Mouse (Mus musculus) embryonic facial prominence, embryonic 15.5 days (tissue): ENCODE results near the gene A930018P22Rik. TPM values are rescaled to one million over a fixed set of nuclear protein-coding genes. Genes with fewer than 3 reads are reported as not detected.

Experiments
- ATAC-seq: fragments of 200-750 bp; cut with Nextera tagmentation; 2 replicates; pipeline ENCODE4 v1.8.0; 2017; ENCODE audit warnings: low read depth, moderate TSS enrichment; ENCODE audit not compliant: insufficient number of reproducible peaks, low FRiP score, low TSS enrichment
- H3K27ac ChIP-seq: fragments of 300-500 bp; sonication (generic); replicated peaks from 2 replicates; pipeline ENCODE4 v1.5.1; 2015; ENCODE audit warnings: mild to moderate bottlenecking, inconsistent platforms
- H3K27me3 ChIP-seq: fragments of 300-500 bp; sonication (generic); 2 replicates; pipeline ENCODE4 v1.6.1; 2015; ENCODE audit warnings: inconsistent platforms
- H3K36me3 ChIP-seq: fragments of 300-500 bp; sonication (generic); 2 replicates; pipeline ENCODE4 v1.6.1; 2015; ENCODE audit warnings: mild to moderate bottlenecking, inconsistent platforms
- H3K4me1 ChIP-seq: fragments of 300-500 bp; sonication (generic); 2 replicates; pipeline ENCODE4 v1.6.1; 2015; ENCODE audit warnings: inconsistent platforms
- H3K4me2 ChIP-seq: fragments of 300-500 bp; sonication (generic); replicated peaks from 2 replicates; pipeline ENCODE4 v1.6.1; 2015; ENCODE audit warnings: mild to moderate bottlenecking, inconsistent platforms
- H3K4me3 ChIP-seq: fragments of 300-500 bp; sonication (generic); replicated peaks from 2 replicates; pipeline ENCODE4 v1.5.1; 2015; ENCODE audit warnings: mild to moderate bottlenecking, inconsistent platforms
- H3K9ac ChIP-seq: fragments of 300-500 bp; sonication (generic); 2 replicates; pipeline ENCODE4 v1.6.1; 2015; ENCODE audit warnings: inconsistent platforms
- H3K9me3 ChIP-seq: fragments of 300-500 bp; sonication (generic); replicated peaks from 2 replicates; pipeline ENCODE4 v1.6.1; 2016; ENCODE audit warnings: inconsistent platforms
- WGBS: fragments of 180-500 bp; shearing (Covaris S2); methylation state at CpG from one replicate; pipeline ENCODE4 v1.1.7; 2015; 5-methylcytosine and 5-hydroxymethylcytosine counted together
- polyA plus RNA-seq: library from polyadenylated mRNA; unstranded; fragments of >200 nt; fragmentation: Nextera tagmentation; extraction: Ambion mirVana; gene quantifications from 2 replicates; pipeline ENCODE4 v1.2.1, GENCODE M21; 2015

The A930018P22Rik gene
- polyA plus RNA-seq, 1 experiment from 2014 or later = not detected

DNA sequence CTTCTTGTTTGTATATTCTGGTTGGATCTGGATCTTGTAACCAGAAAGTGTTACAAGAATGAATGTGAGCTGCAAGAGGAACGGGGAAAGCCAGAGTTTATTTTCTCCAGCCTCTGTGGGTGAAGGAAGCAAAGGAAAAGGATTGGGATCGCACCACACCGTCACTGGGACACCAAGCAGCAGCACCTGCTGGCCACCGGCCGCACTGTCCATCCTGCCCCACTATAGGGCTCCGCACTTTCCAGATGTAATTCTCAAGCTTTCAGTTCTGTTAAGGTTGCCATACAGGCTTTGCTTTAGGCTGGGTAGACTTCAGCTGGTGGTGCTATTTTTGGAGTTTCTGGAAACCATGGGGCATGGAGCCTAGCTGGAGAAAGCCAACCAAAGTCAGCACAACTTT, 2.3 kb upstream of the A930018P22Rik start:
- Histone ChIP-seq H3K4me2 (no peak overlapping the region), H3K4me3 (no peak overlapping the region), H3K9me3 (no peaks in the 10 kb centered on the region), H3K9ac (no peak overlapping the region), H3K4me1 (peaks cover 12% of the 10 kb centered on the region), H3K27me3 (no peaks in the 10 kb centered on the region), H3K36me3 (no peaks in the 10 kb centered on the region), H3K27ac (no peak overlapping the region)
- ATAC-seq = no peak
- WGBS = 48% methylated on average over 6 of the region's 6 CpGs

DNA sequence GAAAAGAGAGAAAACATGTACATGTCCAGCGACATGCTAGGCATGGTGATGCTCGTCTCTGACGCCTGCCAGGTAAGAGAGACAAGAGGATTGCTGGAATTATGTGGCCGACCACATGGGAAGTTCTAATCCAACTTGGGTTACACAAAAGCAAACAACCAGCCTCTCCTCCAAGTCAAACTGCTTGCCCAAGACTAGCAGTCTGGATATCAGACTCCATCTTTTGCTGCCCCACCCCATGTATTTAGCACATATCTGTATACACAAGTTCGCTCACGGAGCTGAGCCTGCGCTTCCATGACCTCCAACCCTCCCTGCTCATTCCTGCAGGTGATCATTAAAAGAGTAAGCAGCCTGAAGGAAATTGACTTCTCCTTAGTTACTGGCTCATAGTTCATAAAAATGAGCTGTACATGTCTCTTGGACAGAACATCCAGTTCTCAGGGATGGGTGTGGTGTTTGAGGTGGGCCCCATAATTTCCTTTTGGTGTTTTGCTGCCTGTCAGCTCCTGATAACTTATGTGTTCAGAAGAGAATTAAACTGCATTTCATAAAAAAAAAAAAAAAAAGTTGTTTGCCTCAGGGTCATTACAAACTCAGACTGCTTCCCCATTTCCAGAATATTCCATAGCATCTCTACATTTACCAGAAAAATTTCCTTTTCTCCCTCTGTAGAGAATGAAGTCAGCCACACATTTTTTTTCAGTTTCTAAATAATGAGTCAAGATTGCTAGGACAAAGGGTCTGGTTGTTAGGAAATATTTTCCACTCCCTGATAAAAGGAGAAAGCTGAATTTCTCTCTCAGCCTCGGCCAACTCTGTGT, 676 bp upstream of the A930018P22Rik start:
- 71% methylated on average over 8 of the region's 8 CpGs for WGBS
- H3K9me3 ChIP-seq = no peaks in the 10 kb centered on the region
- H3K36me3 ChIP-seq = no peaks in the 10 kb centered on the region
- ATAC-seq = no peak
- no peaks in the 10 kb centered on the region for H3K27me3 ChIP-seq
- H3K27ac ChIP-seq = peak overlapping the region; percentile 39; the same call in 1 of the 2 replicates
- H3K4me1 ChIP-seq = peaks cover 12% of the 10 kb centered on the region
- H3K9ac ChIP-seq = no peak overlapping the region
- H3K4me2 ChIP-seq = peak overlapping the region; percentile 98
- peak overlapping the region; percentile 75 for H3K4me3 ChIP-seq

DNA sequence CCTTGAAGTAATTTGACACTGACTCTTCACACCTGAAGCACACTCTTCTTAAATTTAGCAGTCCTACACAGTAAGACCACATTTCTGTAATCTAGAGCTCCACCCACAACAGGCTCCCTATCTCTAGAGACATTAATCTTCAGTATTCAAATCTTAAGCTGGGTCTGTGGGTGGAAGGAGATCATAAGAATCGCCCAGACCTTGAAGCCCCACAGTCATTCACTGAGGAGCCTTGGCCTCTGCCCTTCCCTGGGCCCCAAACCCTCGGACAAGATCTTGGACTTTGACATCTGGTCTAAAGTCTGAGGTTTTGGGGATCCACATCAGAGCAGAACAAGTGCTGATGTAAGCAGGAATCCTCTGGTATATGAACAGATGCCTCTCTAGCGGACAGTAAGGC, 971 bp downstream of the A930018P22Rik start:
- H3K9me3 ChIP-seq = no peaks in the 10 kb centered on the region
- 29% methylated on average over 3 of the region's 3 CpGs for WGBS
- H3K27me3 ChIP-seq = no peaks in the 10 kb centered on the region
- no peak overlapping the region for H3K9ac ChIP-seq
- peak overlapping the region; percentile 98 for H3K4me2 ChIP-seq
- peak overlapping the region; percentile 75 for H3K4me3 ChIP-seq
- no peak for ATAC-seq
- H3K4me1 ChIP-seq = peaks cover 12% of the 10 kb centered on the region
- no peaks in the 10 kb centered on the region for H3K36me3 ChIP-seq
- H3K27ac ChIP-seq = no peak overlapping the region

DNA sequence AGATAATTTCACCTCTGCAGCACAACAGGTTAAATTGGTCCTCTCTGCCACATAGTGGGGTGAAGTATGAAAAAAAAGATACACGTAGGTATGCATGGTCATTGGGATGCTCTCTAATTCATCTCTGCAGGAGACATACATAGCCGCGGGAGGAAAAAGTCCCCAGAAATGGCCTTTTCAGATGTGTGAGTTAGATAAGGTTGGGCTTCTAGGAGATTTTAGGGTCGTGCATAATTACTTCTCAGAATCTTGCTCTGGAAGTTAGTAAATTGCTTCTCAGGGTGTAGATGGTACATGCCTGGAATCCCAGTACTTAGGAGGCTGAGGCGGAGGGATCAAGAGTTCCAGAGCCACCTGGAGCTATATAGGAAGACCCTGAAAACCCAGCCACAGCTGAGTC, 1.5 kb downstream of the A930018P22Rik start:
- Histone ChIP-seq H3K27ac (no peak overlapping the region), H3K36me3 (no peaks in the 10 kb centered on the region), H3K4me1 (peaks cover 12% of the 10 kb centered on the region), H3K4me2 (no peak overlapping the region), H3K4me3 (no peak overlapping the region), H3K27me3 (no peaks in the 10 kb centered on the region), H3K9ac (no peak overlapping the region), H3K9me3 (no peaks in the 10 kb centered on the region)
- WGBS = 66% methylated on average over 5 of the region's 5 CpGs
- no peak for ATAC-seq

DNA sequence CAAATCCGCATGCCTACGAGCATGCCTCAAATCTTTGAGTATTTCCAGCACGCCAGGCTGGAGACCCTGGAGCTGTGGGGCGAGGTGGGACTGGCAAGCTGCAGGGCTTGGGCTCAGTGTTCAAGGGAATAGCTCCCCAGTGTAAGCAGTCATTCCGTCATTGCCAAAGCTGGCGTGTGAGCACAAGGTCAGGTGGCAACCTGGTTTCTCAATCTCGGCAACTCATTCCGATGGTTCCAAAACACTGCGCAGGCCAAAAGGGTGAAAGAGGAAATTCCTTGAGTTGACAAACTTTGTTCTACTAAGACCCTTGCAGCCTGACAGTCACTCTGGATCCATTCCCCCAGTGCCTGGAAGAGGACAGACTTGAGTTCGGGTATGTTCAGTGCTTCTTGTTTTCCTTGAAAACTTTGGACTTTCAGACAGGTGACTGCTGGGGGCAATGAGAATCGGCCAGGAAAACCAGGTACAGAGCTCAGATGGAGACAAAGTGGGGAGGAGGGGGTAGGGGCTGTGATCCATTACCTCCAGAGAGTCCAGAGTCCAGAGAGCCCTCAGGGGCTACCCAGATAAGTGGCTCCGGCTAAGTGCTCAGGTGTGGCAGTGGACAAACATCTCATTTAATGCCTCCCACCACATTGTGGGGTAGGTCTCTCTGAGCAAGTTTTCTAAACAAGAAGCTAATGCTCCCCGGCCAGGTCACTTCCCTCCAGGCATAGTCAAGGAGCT, 6.4 kb downstream of the A930018P22Rik start:
- Histone ChIP-seq H3K4me3 (no peak overlapping the region), H3K9ac (no peak overlapping the region), H3K36me3 (no peaks in the 10 kb centered on the region), H3K4me1 (no peaks in the 10 kb centered on the region), H3K27me3 (no peaks in the 10 kb centered on the region), H3K9me3 (no peaks in the 10 kb centered on the region), H3K27ac (no peak overlapping the region), H3K4me2 (no peak overlapping the region)
- ATAC-seq = no peak
- WGBS = 78% methylated on average over 13 of the region's 13 CpGs

DNA sequence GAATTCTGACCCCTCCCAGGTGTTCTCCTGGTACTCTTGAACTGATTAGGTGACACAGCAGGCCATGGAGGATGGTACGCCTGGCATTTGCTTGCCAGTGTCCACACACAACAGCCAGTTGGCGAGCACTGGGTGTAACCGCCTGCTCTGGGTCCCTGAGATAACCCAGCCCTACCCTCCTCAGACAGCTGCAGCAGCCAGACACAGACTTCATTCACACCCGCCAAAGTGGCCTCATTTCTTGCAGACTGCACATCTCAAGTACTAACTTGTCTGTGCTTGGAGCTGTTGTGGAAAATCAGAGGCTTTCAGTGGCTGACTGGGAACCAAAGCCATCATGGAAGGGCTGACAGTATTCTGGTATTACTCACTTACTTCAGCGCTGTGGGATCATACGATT, 7.6 kb downstream of the A930018P22Rik start:
- Histone ChIP-seq H3K36me3 (no peaks in the 10 kb centered on the region), H3K4me3 (no peak overlapping the region)
- no peak for ATAC-seq

DNA sequence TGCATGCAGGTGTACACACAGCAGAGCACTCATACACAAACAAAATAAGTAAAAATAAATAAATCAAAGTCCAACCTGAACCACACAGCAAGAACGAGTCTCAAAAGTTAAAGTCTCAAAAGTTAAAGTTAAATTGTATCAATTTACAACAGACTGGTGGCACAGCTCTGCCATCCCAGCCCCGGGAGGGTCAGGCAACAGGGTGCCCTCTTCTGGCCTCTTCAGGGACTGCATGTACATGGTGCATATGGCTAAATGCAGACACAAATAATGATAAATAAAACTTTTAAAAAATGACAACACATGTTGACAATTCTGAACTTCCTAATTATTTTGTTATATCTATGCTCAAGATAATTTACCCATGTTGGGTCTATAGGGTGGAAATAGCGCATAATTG, 8.4 kb downstream of the A930018P22Rik start:
- H3K27me3 ChIP-seq = no peaks in the 10 kb centered on the region
- H3K9me3 ChIP-seq = no peaks in the 10 kb centered on the region
- no peak overlapping the region for H3K9ac ChIP-seq
- 61% methylated on average over 3 of the region's 3 CpGs for WGBS
- ATAC-seq = no peak
- no peak overlapping the region for H3K27ac ChIP-seq
- no peak overlapping the region for H3K4me3 ChIP-seq
- H3K36me3 ChIP-seq = no peaks in the 10 kb centered on the region
- H3K4me2 ChIP-seq = no peak overlapping the region
- no peaks in the 10 kb centered on the region for H3K4me1 ChIP-seq

More for the DNA sequence above, 7.6 kb downstream of the A930018P22Rik start:
- H3K9ac ChIP-seq = no peak overlapping the region
- no peaks in the 10 kb centered on the region for H3K9me3 ChIP-seq
- H3K4me1 ChIP-seq = no peaks in the 10 kb centered on the region
- H3K27ac ChIP-seq = no peak overlapping the region
- no peaks in the 10 kb centered on the region for H3K27me3 ChIP-seq
- H3K4me2 ChIP-seq = no peak overlapping the region
- WGBS = 56% methylated on average over 6 of the region's 6 CpGs

DNA sequence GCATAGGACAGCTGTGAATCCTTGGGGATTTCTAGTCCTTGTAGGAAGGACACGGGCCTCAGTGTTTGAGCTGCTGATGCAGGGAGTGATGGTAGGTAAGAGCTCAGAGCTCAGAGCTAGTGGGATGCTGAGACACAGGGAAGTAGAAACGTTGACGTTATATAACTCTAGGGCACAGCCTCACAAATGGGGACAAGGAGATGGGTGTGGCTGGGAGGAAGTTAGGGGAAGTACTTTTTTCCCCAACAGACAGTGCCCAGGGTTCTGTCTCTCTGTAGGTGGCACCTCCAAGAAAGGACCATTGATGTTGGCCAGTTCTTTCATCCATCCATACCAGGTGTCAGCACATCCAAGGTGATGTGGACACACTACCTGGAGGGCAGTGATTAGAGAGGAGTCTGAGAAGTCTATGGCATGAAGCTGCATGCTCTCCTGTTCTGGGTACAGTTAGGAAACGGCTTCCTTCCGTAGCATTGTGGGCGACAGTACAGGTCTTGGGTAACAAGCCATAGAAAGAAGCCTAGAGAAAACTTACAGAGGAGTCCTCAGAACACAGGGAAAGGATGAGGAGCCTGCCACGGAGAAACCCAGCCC, 9.8 kb downstream of the A930018P22Rik start:
- Histone ChIP-seq H3K9ac (no peak overlapping the region), H3K4me3 (no peak overlapping the region), H3K36me3 (no peaks in the 10 kb centered on the region), H3K4me1 (no peaks in the 10 kb centered on the region), H3K9me3 (no peaks in the 10 kb centered on the region), H3K27me3 (no peaks in the 10 kb centered on the region), H3K27ac (no peak overlapping the region), H3K4me2 (no peak overlapping the region)
- ATAC-seq = no peak
- 68% methylated on average over 7 of the region's 7 CpGs for WGBS

DNA sequence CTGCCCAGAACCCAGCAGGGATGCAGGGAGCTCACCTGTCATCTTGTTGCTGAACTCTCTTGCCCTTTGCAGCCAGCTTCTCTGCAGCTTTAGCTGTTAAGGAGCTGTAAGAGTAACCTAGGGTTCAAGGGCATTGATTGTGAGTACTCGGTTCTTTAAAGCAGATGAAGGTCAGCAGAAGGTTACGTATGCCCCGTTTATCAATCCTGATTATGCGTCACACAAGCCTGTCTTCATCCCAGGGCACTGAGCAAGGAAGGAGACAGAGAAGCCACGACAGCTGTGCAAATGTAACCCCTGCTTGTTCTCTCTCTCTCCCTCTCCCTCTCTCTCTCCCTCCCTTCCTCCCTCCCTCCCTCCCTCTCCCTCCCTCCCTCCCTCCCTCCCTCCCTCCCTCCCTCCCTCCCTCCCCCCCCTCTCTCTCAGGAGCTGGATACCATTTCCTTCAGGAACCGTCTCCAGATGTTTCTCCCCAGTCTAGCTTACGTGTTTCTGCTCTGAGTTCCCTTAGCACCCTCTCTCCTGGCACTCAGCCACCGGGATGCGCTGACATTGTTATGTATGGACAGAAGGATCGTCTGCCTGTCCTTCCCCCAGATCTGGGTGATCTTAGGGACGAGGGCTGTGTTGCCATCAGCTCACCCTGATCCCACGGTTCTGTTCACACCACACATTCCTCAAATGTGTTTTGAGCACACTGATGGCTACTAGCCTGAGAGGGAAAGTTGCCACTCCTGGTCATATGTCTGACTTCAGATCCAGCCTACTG, 10.7 kb downstream of the A930018P22Rik start:
- Histone ChIP-seq H3K4me2 (no peak overlapping the region), H3K9ac (no peak overlapping the region), H3K27ac (no peak overlapping the region), H3K9me3 (no peaks in the 10 kb centered on the region), H3K36me3 (no peaks in the 10 kb centered on the region), H3K4me1 (no peaks in the 10 kb centered on the region), H3K27me3 (no peaks in the 10 kb centered on the region), H3K4me3 (no peak overlapping the region)
- no peak for ATAC-seq
- 24% methylated on average over 12 of the region's 12 CpGs for WGBS

DNA sequence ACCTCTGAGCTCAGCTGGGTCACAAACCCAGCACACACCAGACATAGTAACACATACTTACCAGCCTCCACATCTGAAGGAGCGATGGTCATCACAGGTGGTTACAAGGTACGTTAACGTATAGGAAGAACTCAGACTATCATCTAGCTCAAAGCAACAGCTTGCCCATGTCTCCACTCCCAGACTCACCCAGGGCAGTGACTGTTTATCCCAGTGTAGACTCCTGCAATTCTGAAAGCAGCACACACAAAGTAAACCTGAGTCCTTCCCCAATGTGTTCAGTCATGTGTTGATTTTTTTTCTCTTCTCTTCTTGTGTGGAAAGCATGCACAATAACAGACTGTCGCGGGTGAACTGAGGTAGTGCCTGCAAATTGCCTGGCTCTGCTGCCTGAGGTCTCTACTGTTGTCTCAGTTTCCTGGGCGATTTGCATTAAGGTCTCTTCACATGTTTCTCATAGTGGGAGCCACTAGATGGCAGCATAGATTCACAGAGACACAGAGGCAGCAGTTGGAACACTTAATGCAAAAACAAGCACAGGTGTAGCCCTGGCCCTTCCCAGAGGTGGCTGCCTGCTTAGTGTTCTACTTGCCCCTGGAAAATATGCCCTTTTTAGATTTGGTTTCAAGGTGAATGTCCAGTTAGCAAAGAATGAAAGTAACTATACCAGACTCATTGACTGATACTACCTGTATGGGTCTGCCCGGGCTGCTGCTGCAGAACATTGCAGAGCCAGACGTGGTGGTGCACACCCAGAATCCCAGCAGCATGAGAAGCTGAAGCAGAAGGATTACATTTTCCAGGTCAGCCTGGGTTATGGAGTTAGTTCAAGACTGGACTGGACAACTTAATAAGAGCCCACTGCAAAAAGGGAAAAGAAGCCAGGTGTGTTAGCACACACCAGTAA, 11.8 kb downstream of the A930018P22Rik start:
- 43% methylated on average over 8 of the region's 8 CpGs for WGBS
- Histone ChIP-seq H3K36me3 (no peaks in the 10 kb centered on the region), H3K4me1 (no peaks in the 10 kb centered on the region), H3K4me3 (no peak overlapping the region), H3K9me3 (no peaks in the 10 kb centered on the region), H3K9ac (no peak overlapping the region), H3K27me3 (no peaks in the 10 kb centered on the region), H3K27ac (no peak overlapping the region), H3K4me2 (no peak overlapping the region)
- no peak for ATAC-seq
